Mouse (Mus musculus): ENCODE measurements around the gene Sapcd2. TPM values are rescaled to one million over a fixed set of nuclear protein-coding genes. Genes with fewer than 3 reads are reported as not detected.

Sapcd2 gene
- 9.0 and 9.2 TPM in 2 replicates for polyA plus RNA-seq (2015; fragmentation: Nextera tagmentation; extraction: Ambion mirVana)

GRCm38 (mm10) chr2:25371764-25372643 is at the start of gene Sapcd2:
TSS of gene Sapcd2 (plus strand) at chr2:25372321.
- Histone ChIP-seq H3K36me3 (ENCODE audit: control insufficient read depth, insufficient read depth, low read length) (no peaks in the 10 kb centered on the region), H3K4me1 (ENCODE audit: control insufficient read depth, insufficient read depth, low read length) (peaks cover 7% of the 10 kb centered on the region), H3K9ac (ENCODE audit: low read depth, low read length) (peak within 1 kb of the TSS; percentile 71), H3K27ac (ENCODE audit: low read length) (peak within 1 kb of the TSS; percentile 19; the same call in 1 of the 2 replicates), H3K4me2 (ENCODE audit: low read length) (peak within 1 kb of the TSS; percentile 80), H3K27me3 (ENCODE audit: control insufficient read depth, insufficient read depth, low read depth, low read length) (peaks cover 3% of the 10 kb centered on the region; the same call in 1 of the 2 replicates), H3K4me3 (ENCODE audit: low read depth, low read length) (peak within 1 kb of the TSS; percentile 67), H3K9me3 (replicated peaks; ENCODE audit: control insufficient read depth, low read length, poor library complexity, severe bottlenecking) (no peaks in the 10 kb centered on the region)
- ATAC-seq, result peak; percentile 94
- under 1% methylated on average over 65 of the region's 65 CpGs for WGBS

- Histone ChIP-seq H3K4me3 (ENCODE audit: low read depth, low read length) (no peak overlapping the region), H3K36me3 (ENCODE audit: control insufficient read depth, insufficient read depth, low read length) (no peaks in the 10 kb centered on the region), H3K9me3 (replicated peaks; ENCODE audit: control insufficient read depth, low read length, poor library complexity, severe bottlenecking) (no peaks in the 10 kb centered on the region), H3K4me2 (ENCODE audit: low read length) (no peak overlapping the region), H3K9ac (ENCODE audit: low read depth, low read length) (no peak overlapping the region), H3K27me3 (ENCODE audit: control insufficient read depth, insufficient read depth, low read depth, low read length) (peaks cover 7% of the 10 kb centered on the region), H3K27ac (ENCODE audit: low read length) (no peak overlapping the region), H3K4me1 (ENCODE audit: control insufficient read depth, insufficient read depth, low read length) (0 out of 2 replicates have a peak, but pooled peaks cover under 1% of the 10 kb centered on the region)
- no peak for ATAC-seq
- 75% methylated on average over 2 of the region's 2 CpGs for WGBS
Observed at GRCm38 (mm10) chr2:25326036-25326435, 46.1 kb upstream of the Sapcd2 start.

GRCm38 (mm10) chr2:25328440-25328839 is 43.7 kb upstream of the Sapcd2 start:
- ATAC-seq, result no peak
- no peak overlapping the region for H3K4me2 ChIP-seq (ENCODE audit: low read length)
- WGBS, result 33% methylated on average over 7 of the region's 7 CpGs
- no peaks in the 10 kb centered on the region for H3K36me3 ChIP-seq (ENCODE audit: control insufficient read depth, insufficient read depth, low read length)
- H3K9ac ChIP-seq (ENCODE audit: low read depth, low read length), result no peak overlapping the region
- no peak overlapping the region for H3K27ac ChIP-seq (ENCODE audit: low read length)
- peaks cover 10% of the 10 kb centered on the region for H3K4me1 ChIP-seq (ENCODE audit: control insufficient read depth, insufficient read depth, low read length)
- H3K4me3 ChIP-seq (ENCODE audit: low read depth, low read length), result no peak overlapping the region
- H3K27me3 ChIP-seq (ENCODE audit: control insufficient read depth, insufficient read depth, low read depth, low read length), result no peaks in the 10 kb centered on the region
- H3K9me3 ChIP-seq (replicated peaks; ENCODE audit: control insufficient read depth, low read length, poor library complexity, severe bottlenecking), result no peaks in the 10 kb centered on the region

GRCm38 (mm10) chr2:25331470-25331869 is 40.7 kb upstream of the Sapcd2 start:
- 68% methylated on average over 9 of the region's 9 CpGs for WGBS
- no peak overlapping the region for H3K27ac ChIP-seq (ENCODE audit: low read length)
- peak overlapping the region; percentile 67 for H3K4me2 ChIP-seq (ENCODE audit: low read length)
- H3K9ac ChIP-seq (ENCODE audit: low read depth, low read length), result peak overlapping the region; percentile 88
- peaks cover 19% of the 10 kb centered on the region for H3K36me3 ChIP-seq (ENCODE audit: control insufficient read depth, insufficient read depth, low read length)
- ATAC-seq, result no peak
- H3K4me1 ChIP-seq (ENCODE audit: control insufficient read depth, insufficient read depth, low read length), result peaks cover 16% of the 10 kb centered on the region
- H3K27me3 ChIP-seq (ENCODE audit: control insufficient read depth, insufficient read depth, low read depth, low read length), result no peaks in the 10 kb centered on the region
- H3K9me3 ChIP-seq (replicated peaks; ENCODE audit: control insufficient read depth, low read length, poor library complexity, severe bottlenecking), result no peaks in the 10 kb centered on the region
- H3K4me3 ChIP-seq (ENCODE audit: low read depth, low read length), result peak overlapping the region; percentile 67

- peak; percentile 98 for ATAC-seq
- Histone ChIP-seq H3K4me2 (ENCODE audit: low read length) (peak within 1 kb of the TSS; percentile 91), H3K27ac (ENCODE audit: low read length) (peak within 1 kb of the TSS; percentile 86), H3K9ac (ENCODE audit: low read depth, low read length) (peak within 1 kb of the TSS; percentile 88), H3K4me3 (ENCODE audit: low read depth, low read length) (peak within 1 kb of the TSS; percentile 67), H3K9me3 (replicated peaks; ENCODE audit: control insufficient read depth, low read length, poor library complexity, severe bottlenecking) (no peaks in the 10 kb centered on the region), H3K27me3 (ENCODE audit: control insufficient read depth, insufficient read depth, low read depth, low read length) (no peaks in the 10 kb centered on the region), H3K36me3 (ENCODE audit: control insufficient read depth, insufficient read depth, low read length) (peaks cover 21% of the 10 kb centered on the region), H3K4me1 (ENCODE audit: control insufficient read depth, insufficient read depth, low read length) (peaks cover 16% of the 10 kb centered on the region)
- under 1% methylated on average over 78 of the region's 78 CpGs for WGBS
Observed at GRCm38 (mm10) chr2:25332286-25333160, 39.6 kb upstream of the Sapcd2 start, which contains the start of gene Man1b1. TSS of gene Man1b1 (plus strand) at chr2:25332338.

GRCm38 (mm10) chr2:25333569-25333968 is 38.6 kb upstream of the Sapcd2 start:
- peak overlapping the region; percentile 67 for H3K4me3 ChIP-seq (ENCODE audit: low read depth, low read length)
- H3K4me2 ChIP-seq (ENCODE audit: low read length), result peak overlapping the region; percentile 91
- H3K4me1 ChIP-seq (ENCODE audit: control insufficient read depth, insufficient read depth, low read length), result peaks cover 16% of the 10 kb centered on the region
- no peak for ATAC-seq
- H3K9me3 ChIP-seq (replicated peaks; ENCODE audit: control insufficient read depth, low read length, poor library complexity, severe bottlenecking), result no peaks in the 10 kb centered on the region
- peaks cover 29% of the 10 kb centered on the region for H3K36me3 ChIP-seq (ENCODE audit: control insufficient read depth, insufficient read depth, low read length)
- no peak overlapping the region for H3K27ac ChIP-seq (ENCODE audit: low read length)
- H3K27me3 ChIP-seq (ENCODE audit: control insufficient read depth, insufficient read depth, low read depth, low read length), result no peaks in the 10 kb centered on the region
- peak overlapping the region; percentile 82 for H3K9ac ChIP-seq (ENCODE audit: low read depth, low read length)
- WGBS, result 85% methylated on average over 2 of the region's 2 CpGs

GRCm38 (mm10) chr2:25338303-25338702 is 33.8 kb upstream of the Sapcd2 start:
- no peak overlapping the region for H3K4me3 ChIP-seq (ENCODE audit: low read depth, low read length)
- no peak overlapping the region for H3K9ac ChIP-seq (ENCODE audit: low read depth, low read length)
- H3K4me1 ChIP-seq (ENCODE audit: control insufficient read depth, insufficient read depth, low read length), result peaks cover 6% of the 10 kb centered on the region
- no peak overlapping the region for H3K27ac ChIP-seq (ENCODE audit: low read length)
- peaks cover 49% of the 10 kb centered on the region for H3K36me3 ChIP-seq (ENCODE audit: control insufficient read depth, insufficient read depth, low read length)
- no peaks in the 10 kb centered on the region for H3K9me3 ChIP-seq (replicated peaks; ENCODE audit: control insufficient read depth, low read length, poor library complexity, severe bottlenecking)
- WGBS, result 92% methylated on average over 6 of the region's 6 CpGs
- no peaks in the 10 kb centered on the region for H3K27me3 ChIP-seq (ENCODE audit: control insufficient read depth, insufficient read depth, low read depth, low read length)
- no peak for ATAC-seq
- H3K4me2 ChIP-seq (ENCODE audit: low read length), result no peak overlapping the region

- Histone ChIP-seq H3K9me3 (replicated peaks; ENCODE audit: control insufficient read depth, low read length, poor library complexity, severe bottlenecking) (no peaks in the 10 kb centered on the region), H3K36me3 (ENCODE audit: control insufficient read depth, insufficient read depth, low read length) (peaks cover 58% of the 10 kb centered on the region), H3K4me2 (ENCODE audit: low read length) (no peak overlapping the region), H3K9ac (ENCODE audit: low read depth, low read length) (no peak overlapping the region), H3K4me3 (ENCODE audit: low read depth, low read length) (no peak overlapping the region), H3K4me1 (ENCODE audit: control insufficient read depth, insufficient read depth, low read length) (no peaks in the 10 kb centered on the region), H3K27me3 (ENCODE audit: control insufficient read depth, insufficient read depth, low read depth, low read length) (no peaks in the 10 kb centered on the region), H3K27ac (ENCODE audit: low read length) (no peak overlapping the region)
- WGBS, result 92% methylated on average over 7 of the region's 7 CpGs
- no peak for ATAC-seq
Observed at GRCm38 (mm10) chr2:25348162-25348561, 24.0 kb upstream of the Sapcd2 start.
